Mouse (Mus musculus) olfactory bulb, adult 2 months (tissue): ENCODE measurements at regions not wholly inside any gene's neighbourhood (a gene's known extent, or its start where the extent isn't known, plus 50 kb on each side); places are given as distances from the start of the nearest gene placed in this dataset.

Source experiments
- H3K27ac ChIP-seq: fragments of 200-500 bp; 2 replicates; pipeline ENCODE4 v1.5.1; 2012; ENCODE audit warnings: low read depth, low read length; ENCODE audit not compliant: insufficient read depth
- H3K4me1 ChIP-seq: fragments of 200-500 bp; 2 replicates; pipeline ENCODE4 v1.6.1; 2012; ENCODE audit warnings: low read length; ENCODE audit not compliant: control insufficient read depth, insufficient read depth
- H3K4me3 ChIP-seq: fragments of 200-500 bp; 2 replicates; pipeline ENCODE4 v1.5.1; 2012; ENCODE audit warnings: mild to moderate bottlenecking, low read depth, low read length, moderate library complexity; ENCODE audit not compliant: insufficient read depth
- CTCF ChIP-seq: fragments of 200-500 bp; IDR thresholded peaks from 2 replicates; pipeline ENCODE4 v1.5.1; 2012; ENCODE audit warnings: low read depth, mild to moderate bottlenecking, low read length, moderate library complexity; ENCODE audit not compliant: insufficient read depth
- POLR2A ChIP-seq: fragments of 200-500 bp; IDR thresholded peaks from 2 replicates; pipeline ENCODE4 v1.6.1; 2012; ENCODE audit warnings: mild to moderate bottlenecking, low read depth, low read length, moderate library complexity; ENCODE audit not compliant: insufficient read depth
- WGBS: fragments of 180-500 bp; shearing (Covaris S2); methylation state at CpG from one replicate; pipeline ENCODE4 v1.1.7; 2018; 5-methylcytosine and 5-hydroxymethylcytosine counted together

DNA sequence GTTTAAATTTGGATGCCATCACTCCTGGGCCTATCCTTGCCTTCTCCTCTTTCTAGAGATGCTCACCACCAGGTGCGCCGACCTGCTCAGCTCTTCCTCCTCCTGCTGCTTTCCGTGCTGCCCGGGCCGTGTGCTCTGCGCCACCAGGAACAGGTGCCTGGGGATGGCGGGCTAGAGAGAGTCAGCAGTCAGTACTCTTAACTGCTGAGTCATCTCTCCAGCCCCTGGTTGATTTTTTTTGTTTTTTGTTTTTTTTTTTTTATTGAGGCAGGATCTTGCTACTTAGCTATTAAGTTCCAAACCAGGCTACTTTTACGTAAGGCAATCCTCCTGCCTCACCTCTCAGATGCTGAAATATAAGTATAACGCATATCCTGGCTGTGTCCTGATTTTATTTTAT, 59.8 kb upstream of the Larp1 start:
- TF ChIP-seq CTCF (no peak), POLR2A (no peak)
- WGBS = 80% methylated on average over 9 of the region's 9 CpGs
- Histone ChIP-seq H3K4me1 (no peaks in the 10 kb centered on the region), H3K27ac (no peak overlapping the region), H3K4me3 (no peak overlapping the region)

GRCm38 (mm10) chr11:57947347-57947746, 61.5 kb upstream of the Larp1 start:
- Histone ChIP-seq H3K4me3 (no peak overlapping the region), H3K27ac (no peak overlapping the region), H3K4me1 (no peaks in the 10 kb centered on the region)
- 87% methylated on average over 4 of the region's 4 CpGs for WGBS
- TF ChIP-seq POLR2A = no peak

DNA sequence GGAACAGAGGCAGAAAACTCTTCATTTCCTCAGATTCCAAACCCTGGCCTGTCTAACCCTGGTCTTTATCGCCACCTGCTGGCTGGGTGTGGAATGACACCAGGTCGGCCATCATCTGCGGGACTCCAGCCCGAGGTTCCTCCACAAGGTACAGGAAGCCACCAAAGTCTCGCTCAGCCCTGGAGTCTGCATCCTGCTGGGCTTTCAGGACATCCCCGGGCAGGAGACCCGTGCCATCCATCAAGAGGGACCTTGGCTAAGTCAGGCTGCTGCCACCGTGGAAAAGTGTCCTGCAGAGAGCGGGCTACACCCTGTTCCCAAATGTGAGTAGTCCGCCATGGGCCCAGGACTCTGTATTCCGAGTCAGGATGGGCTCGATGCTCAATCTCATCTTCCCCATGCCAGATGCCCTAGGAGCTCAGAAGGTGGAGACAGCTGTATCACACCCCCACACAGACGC, 74.4 kb upstream of the Larp1 start:
- H3K27ac ChIP-seq = no peak overlapping the region
- H3K4me3 ChIP-seq = no peak overlapping the region
- TF ChIP-seq CTCF (peak; percentile 88), POLR2A (no peak)
- 10% methylated on average over 13 of the region's 13 CpGs for WGBS
- H3K4me1 ChIP-seq = peaks cover 3% of the 10 kb centered on the region

GRCm38 (mm10) chr11:57933065-57933464, 75.8 kb upstream of the Larp1 start:
- H3K4me3 ChIP-seq = no peak overlapping the region
- no peak for TF ChIP-seq CTCF
- no peak for TF ChIP-seq POLR2A
- WGBS = 47% methylated on average over 5 of the region's 5 CpGs

DNA sequence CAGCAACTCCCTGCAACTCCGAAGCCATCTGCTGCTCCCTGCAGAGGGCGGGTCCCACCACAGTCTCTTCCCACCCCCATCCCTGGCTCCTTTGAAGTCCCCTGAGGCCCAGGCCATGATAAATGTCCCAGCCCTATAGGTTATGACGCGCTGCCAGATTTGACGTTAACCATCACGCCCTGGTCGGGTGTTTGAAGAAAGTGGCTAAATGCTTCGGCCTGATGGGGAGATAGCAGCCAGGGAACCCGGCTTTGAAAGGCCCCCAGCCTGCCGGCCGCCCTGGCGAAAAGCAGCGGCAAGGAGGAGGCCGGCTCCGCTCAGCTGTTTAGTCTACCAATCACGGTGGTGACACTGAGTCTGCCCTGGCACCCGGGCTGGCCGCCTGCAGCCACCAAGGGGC, 79.4 kb upstream of the Larp1 start:
- H3K4me3 ChIP-seq = no peak overlapping the region
- H3K27ac ChIP-seq = no peak overlapping the region
- 41% methylated on average over 18 of the region's 18 CpGs for WGBS
- TF ChIP-seq CTCF (no peak), POLR2A (no peak)
- peaks cover 3% of the 10 kb centered on the region for H3K4me1 ChIP-seq

More at GRCm38 (mm10) chr11:57933065-57933464, 75.8 kb upstream of the Larp1 start:
- Histone ChIP-seq H3K27ac (no peak overlapping the region), H3K4me1 (peaks cover 3% of the 10 kb centered on the region)

GRCm38 (mm10) chr11:57920263-57920662, 87.6 kb upstream of the Hand1 start:
- Histone ChIP-seq H3K4me1 (no peaks in the 10 kb centered on the region), H3K4me3 (no peak overlapping the region), H3K27ac (no peak overlapping the region)
- TF ChIP-seq CTCF (no peak), POLR2A (no peak)
- 79% methylated on average over 2 of the region's 2 CpGs for WGBS

DNA sequence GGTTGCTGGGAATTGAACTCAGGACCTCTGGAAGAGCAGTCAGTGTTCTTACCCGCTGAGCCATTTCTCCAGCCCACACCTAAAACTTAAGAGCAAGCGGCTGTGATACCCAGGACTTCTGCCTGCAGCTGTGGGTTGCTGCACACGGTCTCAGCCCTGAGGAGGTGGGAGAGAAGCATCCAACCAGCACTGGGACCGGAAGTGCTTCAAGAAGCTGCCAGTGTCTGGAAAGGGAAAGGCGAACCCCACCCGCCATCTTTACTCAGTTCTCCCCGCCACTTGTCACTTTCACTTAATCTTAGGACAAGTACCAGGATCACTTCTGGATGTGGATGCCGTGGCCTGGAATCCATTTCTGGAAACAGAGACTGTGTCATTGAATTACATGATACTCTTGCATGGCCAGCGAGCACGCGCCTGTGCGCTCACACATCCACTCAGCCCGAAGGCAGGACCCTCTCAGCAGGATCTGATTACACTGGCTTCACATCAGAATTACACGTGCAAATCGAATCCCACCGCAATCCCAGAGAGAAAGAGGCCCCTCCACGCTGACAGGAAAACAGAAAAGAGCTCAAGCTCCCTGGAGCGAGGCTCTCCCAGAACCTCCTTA, 85.9 kb upstream of the Hand1 start:
- 84% methylated on average over 18 of the region's 18 CpGs for WGBS
- H3K4me1 ChIP-seq = no peaks in the 10 kb centered on the region
- no peak for TF ChIP-seq CTCF
- no peak for TF ChIP-seq POLR2A
- H3K4me3 ChIP-seq = no peak overlapping the region
- no peak overlapping the region for H3K27ac ChIP-seq

DNA sequence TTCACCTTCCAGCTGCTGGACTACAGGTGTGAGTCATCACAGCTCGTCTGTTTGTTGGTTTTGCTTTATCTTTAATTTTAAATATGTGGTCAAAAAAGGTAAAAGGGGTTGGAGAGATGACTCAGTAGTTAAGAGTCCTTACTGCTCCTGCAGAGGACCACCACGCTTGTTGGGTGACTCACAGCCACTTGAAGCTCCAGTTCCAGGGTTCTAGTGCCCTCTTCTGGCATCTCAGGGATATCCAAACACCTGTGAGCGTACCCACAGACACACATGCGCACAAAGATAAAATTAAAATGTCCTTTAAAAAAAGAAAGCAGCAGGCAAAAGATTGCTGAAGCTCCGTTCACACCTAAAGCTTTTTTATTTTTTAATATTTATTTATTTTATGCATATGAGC, 85.4 kb upstream of the Hand1 start:
- Histone ChIP-seq H3K4me3 (no peak overlapping the region), H3K4me1 (no peaks in the 10 kb centered on the region), H3K27ac (no peak overlapping the region)
- TF ChIP-seq POLR2A = no peak
- TF ChIP-seq CTCF = no peak
- WGBS = 81% methylated on average over 5 of the region's 5 CpGs

DNA sequence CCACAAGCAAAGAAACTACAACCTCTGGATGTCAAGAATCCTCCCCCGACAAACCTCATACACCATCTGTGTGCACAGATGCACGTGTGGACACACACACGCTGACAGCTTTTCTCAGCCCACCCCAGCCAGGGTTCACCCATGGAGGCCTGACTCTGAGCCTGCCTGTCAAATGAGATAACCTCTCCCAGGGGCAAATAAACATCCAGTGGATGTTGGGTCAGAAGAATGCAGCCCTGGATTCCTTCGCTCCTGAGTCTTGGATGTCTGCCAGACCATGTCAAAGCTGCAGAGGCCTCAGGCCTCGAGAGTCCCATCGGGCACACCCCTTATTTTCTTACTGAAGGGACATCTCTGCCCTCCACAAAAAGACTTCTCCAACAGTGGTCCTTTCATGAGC, 83.4 kb upstream of the Hand1 start:
- Histone ChIP-seq H3K4me3 (no peak overlapping the region), H3K4me1 (no peaks in the 10 kb centered on the region), H3K27ac (no peak overlapping the region)
- TF ChIP-seq POLR2A (no peak), CTCF (no peak)
- WGBS = 51% methylated on average over 6 of the region's 6 CpGs
